Mouse (Mus musculus): ENCODE results near the gene Nfatc4. TPM values are rescaled to one million over a fixed set of nuclear protein-coding genes. Genes with fewer than 3 reads are reported as not detected.

Nfatc4 gene
- polyA plus RNA-seq, 1 experiment: 7.6 TPM

- no peaks in the 10 kb centered on the region for H3K27me3 ChIP-seq (ENCODE audit: control insufficient read depth, insufficient read depth, low read length)
- TF ChIP-seq POLR2A (IDR thresholded peaks at IDR 0.05; ENCODE audit: low read depth, low read length) (no peak), CTCF (IDR thresholded peaks at IDR 0.05; ENCODE audit: extremely low read depth, insufficient read length, insufficient replicate concordance, low read depth, low read length) (no peak)
- 0 out of 2 replicates have a peak, but pooled peaks cover 4% of the 10 kb centered on the region for H3K4me1 ChIP-seq (ENCODE audit: control insufficient read depth, insufficient read depth, insufficient read length, low read length)
- H3K4me3 ChIP-seq (ENCODE audit: low read depth, low read length): no peak overlapping the region
- WGBS: 38% methylated on average over 11 of the region's 11 CpGs
- H3K27ac ChIP-seq (ENCODE audit: insufficient read depth, low read depth, low read length): no peak overlapping the region
- no peaks in the 10 kb centered on the region for H3K36me3 ChIP-seq (ENCODE audit: control insufficient read depth, insufficient read depth, low read length)
These were observed 30.0 kb downstream of the Nfatc4 start for GRCm38 (mm10) chr14:55852646-55853551.

- peak within 1 kb of the TSS; percentile 47 for H3K27ac ChIP-seq (ENCODE audit: insufficient read depth, low read depth, low read length)
- 0 out of 2 replicates have a peak, but pooled peaks cover 4% of the 10 kb centered on the region for H3K4me1 ChIP-seq (ENCODE audit: control insufficient read depth, insufficient read depth, insufficient read length, low read length)
- H3K4me3 ChIP-seq (ENCODE audit: low read depth, low read length): peak within 1 kb of the TSS; percentile 67
- no peak for TF ChIP-seq CTCF (IDR thresholded peaks at IDR 0.05; ENCODE audit: extremely low read depth, insufficient read length, insufficient replicate concordance, low read depth, low read length)
- no peak for TF ChIP-seq POLR2A (IDR thresholded peaks at IDR 0.05; ENCODE audit: low read depth, low read length)
- 5% methylated on average over 32 of the region's 33 CpGs for WGBS
- H3K36me3 ChIP-seq (ENCODE audit: control insufficient read depth, insufficient read depth, low read length): no peaks in the 10 kb centered on the region
- H3K27me3 ChIP-seq (ENCODE audit: control insufficient read depth, insufficient read depth, low read length): no peaks in the 10 kb centered on the region
These were observed 30.8 kb downstream of the Nfatc4 start, which contains the start of gene Nynrin for GRCm38 (mm10) chr14:55853621-55854285. Nynrin (plus strand) TSS chr14:55854010.

- Histone ChIP-seq H3K36me3 (ENCODE audit: control insufficient read depth, insufficient read depth, low read length) (no peaks in the 10 kb centered on the region), H3K4me1 (ENCODE audit: control insufficient read depth, insufficient read depth, insufficient read length, low read length) (0 out of 2 replicates have a peak, but pooled peaks cover 4% of the 10 kb centered on the region), H3K27me3 (ENCODE audit: control insufficient read depth, insufficient read depth, low read length) (no peaks in the 10 kb centered on the region), H3K27ac (ENCODE audit: insufficient read depth, low read depth, low read length) (peak overlapping the region; percentile 47), H3K4me3 (ENCODE audit: low read depth, low read length) (peak overlapping the region; percentile 67)
- TF ChIP-seq CTCF (IDR thresholded peaks at IDR 0.05; ENCODE audit: extremely low read depth, insufficient read length, insufficient replicate concordance, low read depth, low read length): no peak
- TF ChIP-seq POLR2A (IDR thresholded peaks at IDR 0.05; ENCODE audit: low read depth, low read length): no peak
- WGBS: 21% methylated on average over 9 of the region's 9 CpGs
These were observed 31.6 kb downstream of the Nfatc4 start for GRCm38 (mm10) chr14:55854406-55855100.

- no peaks in the 10 kb centered on the region for H3K27me3 ChIP-seq (ENCODE audit: control insufficient read depth, insufficient read depth, low read length)
- no peaks in the 10 kb centered on the region for H3K36me3 ChIP-seq (ENCODE audit: control insufficient read depth, insufficient read depth, low read length)
- TF ChIP-seq CTCF (IDR thresholded peaks at IDR 0.05; ENCODE audit: extremely low read depth, insufficient read length, insufficient replicate concordance, low read depth, low read length): no peak
- no peak for TF ChIP-seq POLR2A (IDR thresholded peaks at IDR 0.05; ENCODE audit: low read depth, low read length)
- H3K27ac ChIP-seq (ENCODE audit: insufficient read depth, low read depth, low read length): peak overlapping the region; percentile 35; the same call in 1 of the 2 replicates
- 54% methylated on average over 4 of the region's 4 CpGs for whole genome bisulfite sequencing
- H3K4me1 ChIP-seq (ENCODE audit: control insufficient read depth, insufficient read depth, insufficient read length, low read length): 0 out of 2 replicates have a peak, but pooled peaks cover 4% of the 10 kb centered on the region
- H3K4me3 ChIP-seq (ENCODE audit: low read depth, low read length): peak overlapping the region; percentile 67
These were observed 32.2 kb downstream of the Nfatc4 start for GRCm38 (mm10) chr14:55855101-55855561.

- Histone ChIP-seq H3K27me3 (ENCODE audit: control insufficient read depth, insufficient read depth, low read length) (no peaks in the 10 kb centered on the region), H3K4me3 (ENCODE audit: low read depth, low read length) (no peak overlapping the region), H3K4me1 (ENCODE audit: control insufficient read depth, insufficient read depth, insufficient read length, low read length) (0 out of 2 replicates have a peak, but pooled peaks cover 4% of the 10 kb centered on the region), H3K27ac (ENCODE audit: insufficient read depth, low read depth, low read length) (no peak overlapping the region), H3K36me3 (ENCODE audit: control insufficient read depth, insufficient read depth, low read length) (no peaks in the 10 kb centered on the region)
- whole genome bisulfite sequencing: 76% methylated on average over 4 of the region's 4 CpGs
- no peak for TF ChIP-seq POLR2A (IDR thresholded peaks at IDR 0.05; ENCODE audit: low read depth, low read length)
- TF ChIP-seq CTCF (IDR thresholded peaks at IDR 0.05; ENCODE audit: extremely low read depth, insufficient read length, insufficient replicate concordance, low read depth, low read length): no peak
These were observed 34.6 kb downstream of the Nfatc4 start for GRCm38 (mm10) chr14:55857588-55857987.

GRCm38 (mm10) chr14:55862186-55862585, 39.2 kb downstream of the Nfatc4 start:
- Histone ChIP-seq H3K4me3 (ENCODE audit: low read depth, low read length) (no peak overlapping the region), H3K27me3 (ENCODE audit: control insufficient read depth, insufficient read depth, low read length) (no peaks in the 10 kb centered on the region), H3K4me1 (ENCODE audit: control insufficient read depth, insufficient read depth, insufficient read length, low read length) (no peaks in the 10 kb centered on the region), H3K36me3 (ENCODE audit: control insufficient read depth, insufficient read depth, low read length) (no peaks in the 10 kb centered on the region), H3K27ac (ENCODE audit: insufficient read depth, low read depth, low read length) (no peak overlapping the region)
- 76% methylated on average over 6 of the region's 6 CpGs for WGBS
- TF ChIP-seq CTCF (IDR thresholded peaks at IDR 0.05; ENCODE audit: extremely low read depth, insufficient read length, insufficient replicate concordance, low read depth, low read length) (no peak), POLR2A (IDR thresholded peaks at IDR 0.05; ENCODE audit: low read depth, low read length) (no peak)
